Mouse (Mus musculus): Measurements from ENCODE around the gene Syt16. TPM values are rescaled to one million over a fixed set of nuclear protein-coding genes. Genes with fewer than 3 reads are reported as not detected.

The Syt16 gene
- polyA plus RNA-seq (2015; fragmentation: Nextera tagmentation; extraction: Ambion mirVana): 0.17 and 0.24 TPM in 2 replicates

- Histone ChIP-seq H3K36me3 (ENCODE audit: control insufficient read depth, insufficient read depth) (no peaks in the 10 kb centered on the region), H3K4me2 (ENCODE audit: low read depth, low read length) (peak within 1 kb of the TSS; percentile 95), H3K4me3 (ENCODE audit: low read length) (peak within 1 kb of the TSS; percentile 61), H3K27ac (ENCODE audit: low read length) (no peak within 1 kb of the TSS), H3K9ac (ENCODE audit: low read length) (peak within 1 kb of the TSS; percentile 67), H3K4me1 (ENCODE audit: control insufficient read depth, insufficient read depth, low read length) (0 out of 2 replicates have a peak, but pooled peaks cover 2% of the 10 kb centered on the region), H3K9me3 (replicated peaks; ENCODE audit: control insufficient read depth, low read length) (no peaks in the 10 kb centered on the region), H3K27me3 (ENCODE audit: control insufficient read depth, insufficient read depth, low read length) (peaks cover 28% of the 10 kb centered on the region)
- no peak for ATAC-seq (replicated peaks; ENCODE audit: extremely low read depth, insufficient read depth, low FRiP score)
- 1% methylated on average over 53 of the region's 67 CpGs for WGBS
These were observed at the start of gene Syt16 for GRCm38 (mm10) chr12:73997297-73998127. TSS of gene Syt16 (plus strand) at chr12:73997661.

- Histone ChIP-seq H3K4me2 (ENCODE audit: low read depth, low read length) (peak overlapping the region; percentile 56), H3K27ac (ENCODE audit: low read length) (peak overlapping the region; percentile 64)
These were observed 49.0 kb upstream of the Syt16 start for GRCm38 (mm10) chr12:73948415-73948814.

GRCm38 (mm10) chr12:73949318-73950058 lies 48.0 kb upstream of the Syt16 start:
- Histone ChIP-seq H3K9ac (ENCODE audit: low read length) (peak overlapping the region; percentile 51), H3K9me3 (replicated peaks; ENCODE audit: control insufficient read depth, low read length) (no peaks in the 10 kb centered on the region), H3K27me3 (ENCODE audit: control insufficient read depth, insufficient read depth, low read length) (no peaks in the 10 kb centered on the region), H3K27ac (ENCODE audit: low read length) (peak overlapping the region; percentile 64), H3K4me2 (ENCODE audit: low read depth, low read length) (peak overlapping the region; percentile 56), H3K4me1 (ENCODE audit: control insufficient read depth, insufficient read depth, low read length) (peaks cover 19% of the 10 kb centered on the region), H3K4me3 (ENCODE audit: low read length) (peak overlapping the region; percentile 44), H3K36me3 (ENCODE audit: control insufficient read depth, insufficient read depth) (peaks cover 13% of the 10 kb centered on the region)
- ATAC-seq (replicated peaks; ENCODE audit: extremely low read depth, insufficient read depth, low FRiP score): peak; percentile 89
- WGBS: 6% methylated on average over 46 of the region's 46 CpGs

More at GRCm38 (mm10) chr12:73948415-73948814, 49.0 kb upstream of the Syt16 start:
- ATAC-seq (replicated peaks; ENCODE audit: extremely low read depth, insufficient read depth, low FRiP score): no peak
- H3K36me3 ChIP-seq (ENCODE audit: control insufficient read depth, insufficient read depth): peaks cover 21% of the 10 kb centered on the region
- peaks cover 10% of the 10 kb centered on the region for H3K4me1 ChIP-seq (ENCODE audit: control insufficient read depth, insufficient read depth, low read length)
- H3K4me3 ChIP-seq (ENCODE audit: low read length): peak overlapping the region; percentile 44
- WGBS: 72% methylated on average over 4 of the region's 4 CpGs
- no peaks in the 10 kb centered on the region for H3K9me3 ChIP-seq (replicated peaks; ENCODE audit: control insufficient read depth, low read length)
- no peaks in the 10 kb centered on the region for H3K27me3 ChIP-seq (ENCODE audit: control insufficient read depth, insufficient read depth, low read length)
- H3K9ac ChIP-seq (ENCODE audit: low read length): peak overlapping the region; percentile 51

- ATAC-seq (replicated peaks; ENCODE audit: extremely low read depth, insufficient read depth, low FRiP score): peak; percentile 19; the same call in 1 of the 2 replicates
- peak overlapping the region; percentile 53 for H3K4me3 ChIP-seq (ENCODE audit: low read length)
- H3K27ac ChIP-seq (ENCODE audit: low read length): peak overlapping the region; percentile 54
- 4% methylated on average over 15 of the region's 15 CpGs for WGBS
- H3K9me3 ChIP-seq (replicated peaks; ENCODE audit: control insufficient read depth, low read length): no peaks in the 10 kb centered on the region
- H3K4me1 ChIP-seq (ENCODE audit: control insufficient read depth, insufficient read depth, low read length): peaks cover 25% of the 10 kb centered on the region
- 0 out of 2 replicates have a peak, but pooled peaks cover 2% of the 10 kb centered on the region for H3K36me3 ChIP-seq (ENCODE audit: control insufficient read depth, insufficient read depth)
- H3K27me3 ChIP-seq (ENCODE audit: control insufficient read depth, insufficient read depth, low read length): no peaks in the 10 kb centered on the region
- peak overlapping the region; percentile 73 for H3K4me2 ChIP-seq (ENCODE audit: low read depth, low read length)
- H3K9ac ChIP-seq (ENCODE audit: low read length): peak overlapping the region; percentile 74
These were observed 44.6 kb upstream of the Syt16 start for GRCm38 (mm10) chr12:73952879-73953278.

- no peak for ATAC-seq (replicated peaks; ENCODE audit: extremely low read depth, insufficient read depth, low FRiP score)
- Histone ChIP-seq H3K36me3 (ENCODE audit: control insufficient read depth, insufficient read depth) (no peaks in the 10 kb centered on the region), H3K4me1 (ENCODE audit: control insufficient read depth, insufficient read depth, low read length) (peaks cover 25% of the 10 kb centered on the region), H3K4me3 (ENCODE audit: low read length) (peak overlapping the region; percentile 53), H3K4me2 (ENCODE audit: low read depth, low read length) (peak overlapping the region; percentile 73), H3K27ac (ENCODE audit: low read length) (0 out of 2 replicates have a peak overlapping the region, but pooled peaks have one; percentile 21), H3K27me3 (ENCODE audit: control insufficient read depth, insufficient read depth, low read length) (no peaks in the 10 kb centered on the region), H3K9ac (ENCODE audit: low read length) (peak overlapping the region; percentile 74), H3K9me3 (replicated peaks; ENCODE audit: control insufficient read depth, low read length) (no peaks in the 10 kb centered on the region)
- WGBS: 31% methylated on average over 14 of the region's 14 CpGs
These were observed 43.9 kb upstream of the Syt16 start for GRCm38 (mm10) chr12:73953420-73954186.

- Histone ChIP-seq H3K9ac (ENCODE audit: low read length) (no peak overlapping the region), H3K4me1 (ENCODE audit: control insufficient read depth, insufficient read depth, low read length) (peaks cover 22% of the 10 kb centered on the region), H3K27me3 (ENCODE audit: control insufficient read depth, insufficient read depth, low read length) (no peaks in the 10 kb centered on the region), H3K4me2 (ENCODE audit: low read depth, low read length) (no peak overlapping the region), H3K27ac (ENCODE audit: low read length) (peak overlapping the region; percentile 11; the same call in 1 of the 2 replicates), H3K36me3 (ENCODE audit: control insufficient read depth, insufficient read depth) (no peaks in the 10 kb centered on the region), H3K4me3 (ENCODE audit: low read length) (no peak overlapping the region), H3K9me3 (replicated peaks; ENCODE audit: control insufficient read depth, low read length) (no peaks in the 10 kb centered on the region)
- 38% methylated on average over 5 of the region's 5 CpGs for WGBS
- ATAC-seq (replicated peaks; ENCODE audit: extremely low read depth, insufficient read depth, low FRiP score): peak; percentile 42; the same call in 1 of the 2 replicates
These were observed 42.7 kb upstream of the Syt16 start for GRCm38 (mm10) chr12:73954785-73955184.

- no peak overlapping the region for H3K9ac ChIP-seq (ENCODE audit: low read length)
- no peak overlapping the region for H3K27ac ChIP-seq (ENCODE audit: low read length)
- 91% methylated on average over 3 of the region's 3 CpGs for WGBS
- no peaks in the 10 kb centered on the region for H3K27me3 ChIP-seq (ENCODE audit: control insufficient read depth, insufficient read depth, low read length)
- H3K4me3 ChIP-seq (ENCODE audit: low read length): no peak overlapping the region
- H3K36me3 ChIP-seq (ENCODE audit: control insufficient read depth, insufficient read depth): no peaks in the 10 kb centered on the region
- ATAC-seq (replicated peaks; ENCODE audit: extremely low read depth, insufficient read depth, low FRiP score): no peak
- peaks cover 18% of the 10 kb centered on the region for H3K4me1 ChIP-seq (ENCODE audit: control insufficient read depth, insufficient read depth, low read length)
- no peaks in the 10 kb centered on the region for H3K9me3 ChIP-seq (replicated peaks; ENCODE audit: control insufficient read depth, low read length)
- H3K4me2 ChIP-seq (ENCODE audit: low read depth, low read length): no peak overlapping the region
These were observed 39.8 kb upstream of the Syt16 start for GRCm38 (mm10) chr12:73957676-73958075.

GRCm38 (mm10) chr12:73958830-73959229 lies 38.6 kb upstream of the Syt16 start:
- Histone ChIP-seq H3K9me3 (replicated peaks; ENCODE audit: control insufficient read depth, low read length) (no peaks in the 10 kb centered on the region), H3K4me3 (ENCODE audit: low read length) (no peak overlapping the region), H3K36me3 (ENCODE audit: control insufficient read depth, insufficient read depth) (no peaks in the 10 kb centered on the region), H3K9ac (ENCODE audit: low read length) (no peak overlapping the region), H3K27ac (ENCODE audit: low read length) (no peak overlapping the region), H3K4me1 (ENCODE audit: control insufficient read depth, insufficient read depth, low read length) (peaks cover 12% of the 10 kb centered on the region), H3K4me2 (ENCODE audit: low read depth, low read length) (no peak overlapping the region), H3K27me3 (ENCODE audit: control insufficient read depth, insufficient read depth, low read length) (no peaks in the 10 kb centered on the region)
- ATAC-seq (replicated peaks; ENCODE audit: extremely low read depth, insufficient read depth, low FRiP score): no peak
- 74% methylated on average over 2 of the region's 2 CpGs for WGBS

All from heart, embryonic 16.5 days (tissue).